Mouse (Mus musculus) gastrocnemius, postnatal 14 days (tissue): ENCODE data around the gene Dsn1. TPM values are rescaled to one million over a fixed set of nuclear protein-coding genes. Genes with fewer than 3 reads are reported as not detected.

Source experiments
- DNase-seq: peaks from one replicate; pipeline ENCODE4 v3.0.0; 2021; ENCODE audit warnings: mixed read lengths
- intact Hi-C: fragments of 180-260 bp; cut with DNase I; formaldehyde crosslinking; loops from one replicate; pipeline ENCODE4 v1.15.1; 2025; ENCODE audit warnings: low total_unique reads
- total RNA-seq, 2 experiments: library from RNA; stranded (reverse); gene quantifications; 2 replicates each; pipeline ENCODE4 v1.2.3; 2021

Gene Dsn1
- total RNA-seq, 2 experiments from 2014 or later: 2.7 to 3.5 TPM

GRCm38 (mm10) chr2:157030804-157031203 lies 23.9 kb upstream of the Dsn1 start:
- DNase-seq: peak; percentile 88
- intact Hi-C loops: no loop called here

- intact Hi-C loops: no loop called here
- DNase-seq: peak; percentile 35
These were observed 21.3 kb upstream of the Dsn1 start for GRCm38 (mm10) chr2:157028261-157028660.

GRCm38 (mm10) chr2:157027106-157028008 lies 20.4 kb upstream of the Dsn1 start:
- intact Hi-C loops: no loop called here

GRCm38 (mm10) chr2:157021156-157021555 lies 14.2 kb upstream of the Dsn1 start:
- no peak for DNase-seq
- intact Hi-C loops: no loop called here

More at GRCm38 (mm10) chr2:157027106-157028008, 20.4 kb upstream of the Dsn1 start:
- DNase-seq: peak; percentile 62

GRCm38 (mm10) chr2:157019228-157019627 lies 12.3 kb upstream of the Dsn1 start:
- DNase-seq: no peak
- intact Hi-C loops: no loop called here

GRCm38 (mm10) chr2:157016529-157017270 lies 9.7 kb upstream of the Dsn1 start:
- DNase-seq: no peak
- intact Hi-C loops: no loop called here

- intact Hi-C loops: no loop called here
These were observed 5.4 kb upstream of the Dsn1 start for GRCm38 (mm10) chr2:157012341-157012740.

GRCm38 (mm10) chr2:157010634-157011310 lies 3.8 kb upstream of the Dsn1 start:
- intact Hi-C loops: no loop called here
- no peak for DNase-seq

More at GRCm38 (mm10) chr2:157012341-157012740, 5.4 kb upstream of the Dsn1 start:
- DNase-seq: no peak

GRCm38 (mm10) chr2:157010121-157010520 lies 3.2 kb upstream of the Dsn1 start:
- intact Hi-C loops: no loop called here
- DNase-seq: no peak

- intact Hi-C loops: no loop called here
- DNase-seq: no peak
These were observed 1.6 kb upstream of the Dsn1 start for GRCm38 (mm10) chr2:157008509-157008908.

GRCm38 (mm10) chr2:157007234-157007596 lies 261 bp upstream of the Dsn1 start:
- intact Hi-C loops: no loop called here
- DNase-seq: no peak

- intact Hi-C loops: no loop called here
These were observed 4.6 kb downstream of the Dsn1 start for GRCm38 (mm10) chr2:157002321-157002720.

GRCm38 (mm10) chr2:156998263-156998662 lies 8.7 kb downstream of the Dsn1 start:
- intact Hi-C loops: loop anchor here (5.0 kb wide), 1 partner anchor 96 kb away; no protein-coding TSS in a partner anchor

More at GRCm38 (mm10) chr2:157002321-157002720, 4.6 kb downstream of the Dsn1 start:
- no peak for DNase-seq

GRCm38 (mm10) chr2:156996576-156996975 lies 10.4 kb downstream of the Dsn1 start:
- intact Hi-C loops: loop anchor here (5.0 kb wide), 1 partner anchor 94 kb away; no protein-coding TSS in a partner anchor
- DNase-seq: peak; percentile 56

More at GRCm38 (mm10) chr2:156998263-156998662, 8.7 kb downstream of the Dsn1 start:
- no peak for DNase-seq

GRCm38 (mm10) chr2:156991470-156992319 lies 15.3 kb downstream of the Dsn1 start, which contains the start of gene Ndrg3:
Ndrg3 (minus strand) TSS chr2:156992056.
- DNase-seq: peak; percentile 95

GRCm38 (mm10) chr2:156990727-156991431 lies 16.1 kb downstream of the Dsn1 start:
- intact Hi-C loops: no loop called here
- DNase-seq: peak; percentile 4

More at GRCm38 (mm10) chr2:156991470-156992319, 15.3 kb downstream of the Dsn1 start, which contains the start of gene Ndrg3:
- intact Hi-C loops: no loop called here

GRCm38 (mm10) chr2:156987316-156987715 lies 19.6 kb downstream of the Dsn1 start:
- DNase-seq: no peak
- intact Hi-C loops: no loop called here

GRCm38 (mm10) chr2:156982864-156983263 lies 24.1 kb downstream of the Dsn1 start:
- DNase-seq: peak; percentile 14

More at GRCm38 (mm10) chr2:156982864-156983263, 24.1 kb downstream of the Dsn1 start:
- intact Hi-C loops: no loop called here
